8 mouse cellular contexts compared by ENCODE assay signal in genomic region chr8:79339555-79339954, GRCm38 (mm10). TPM values are rescaled to one million over a fixed set of nuclear protein-coding genes. Genes with fewer than 3 reads are reported as not detected.
DNase-seq lines count a peak whose midpoint lies in the region; ATAC-seq lines count a peak whose summit lies in the region.

No protein-coding gene starts in this region.

- H3K27ac ChIP-seq in kidney, embryonic 16.5 days (ENCODE audit: low read length) = no peak overlapping the region

- H3K4me2 ChIP-seq in kidney, embryonic 16.5 days (replicated peaks; ENCODE audit: low read depth, low read length) = no peak overlapping the region

- no peak overlapping the region for H3K9ac ChIP-seq in kidney, embryonic 16.5 days (replicated peaks; ENCODE audit: low read length)

- H3K4me1 ChIP-seq in kidney, embryonic 16.5 days (ENCODE audit: insufficient read depth, low read length) = no peaks in the 10 kb centered on the region

- H3K9me3 ChIP-seq in kidney, embryonic 16.5 days (ENCODE audit: low read length) = no peaks in the 10 kb centered on the region

- peaks cover 57% of the 10 kb centered on the region for H3K36me3 ChIP-seq in kidney, embryonic 16.5 days (ENCODE audit: insufficient read depth, low read length)

- H3K4me3 ChIP-seq in kidney, embryonic 16.5 days (ENCODE audit: low read length) = no peak overlapping the region

- WGBS in kidney, embryonic 16.5 days = 77% methylated on average over 9 of the region's 9 CpGs

- H3K27me3 ChIP-seq in kidney, embryonic 16.5 days (ENCODE audit: insufficient read depth, low read length) = no peaks in the 10 kb centered on the region

- 0 out of 2 replicates have a peak, but pooled peaks have one; percentile 31 for ATAC-seq in kidney, embryonic 16.5 days (ENCODE audit: low FRiP score, low TSS enrichment)

- DNase-seq in adrenal gland, adult 2 months = peak; percentile 38
- DNase-seq in adrenal gland, adult 8-10 months = no peak
- peak; percentile 49 to 55 for DNase-seq in layer of hippocampus, postnatal 10 days (ENCODE audit: low spot score in 2 of 2)
- no peak for DNase-seq in layer of hippocampus, postnatal 14 days (ENCODE audit: low spot score in 2 of 2)
- DNase-seq in adipocyte (ENCODE audit: low spot score) = peak; percentile 6
- peak; percentile 13 for DNase-seq in thymus, postnatal 0 days (ENCODE audit: low spot score)
- no peak for DNase-seq in urinary bladder, postnatal 4 days (ENCODE audit: low spot score in 2 of 2)

RNA-seq across cellular contexts. Expression of gene Mmaa, which starts 44.8 kb away (rescaled TPM):
- total RNA-seq in adrenal gland, adult 2 months (2021) = 10 to 100 TPM; 31.8 to 42.5 TPM
- polyA plus RNA-seq in adrenal gland, adult 2 months (2012; rRNA removed) = 2.8 and 3.2 TPM in 2 replicates
- total RNA-seq in adrenal gland, adult 8-10 months (2022) = 10 to 100 TPM; 23.9 to 36.8 (median 28.8) TPM
- total RNA-seq in layer of hippocampus, postnatal 10 days (2021) = 10 to 100 TPM; 16.9 to 17.7 TPM
- 10 to 100 TPM; 18.7 to 20.0 TPM for total RNA-seq in layer of hippocampus, postnatal 14 days (2021)
- polyA plus RNA-seq in kidney, embryonic 16.5 days (2015; fragmentation: Nextera tagmentation; extraction: Ambion mirVana) = 14.0 and 15.2 TPM in 2 replicates
- 6.9 and 8.8 TPM in 2 replicates for polyA plus RNA-seq in thymus, postnatal 0 days (2015; fragmentation: Nextera tagmentation; extraction: Ambion mirVana)

RNA-seq across cellular contexts. Expression of gene Smad1, which starts 59.8 kb away (rescaled TPM):
- 10 to 100 TPM; 24.2 to 30.4 TPM for total RNA-seq in adrenal gland, adult 2 months (2021)
- polyA plus RNA-seq in adrenal gland, adult 2 months (2012; rRNA removed) = 41.3 and 45.2 TPM in 2 replicates
- 10 to 100 TPM; 24.2 to 37.3 (median 28.3) TPM for total RNA-seq in adrenal gland, adult 8-10 months (2022)
- total RNA-seq in layer of hippocampus, postnatal 10 days (2021) = 10 to 100 TPM; 29.0 to 33.2 TPM
- 10 to 100 TPM; 25.9 to 29.2 TPM for total RNA-seq in layer of hippocampus, postnatal 14 days (2021)
- 38.3 and 42.8 TPM in 2 replicates for polyA plus RNA-seq in kidney, embryonic 16.5 days (2015; fragmentation: Nextera tagmentation; extraction: Ambion mirVana)
- polyA plus RNA-seq in thymus, postnatal 0 days (2015; fragmentation: Nextera tagmentation; extraction: Ambion mirVana) = 25.4 and 26.5 TPM in 2 replicates

Comparison
In these comparisons a context has a peak if more than half of its experiments do, and no peak if none do; other contexts are left out.
1. DNase-seq: peak in adrenal gland, adult 2 months (single experiment), layer of hippocampus, postnatal 10 days (2 of 2), adipocyte (single experiment) and thymus, postnatal 0 days (single experiment); none in adrenal gland, adult 8-10 months (single experiment), layer of hippocampus, postnatal 14 days (0 of 2) and urinary bladder, postnatal 4 days (0 of 2).